Mouse (Mus musculus) ES-Bruce4 (cell line): Measurements from ENCODE around the gene E430018J23Rik.

ENCODE experiments used
- CTCF ChIP-seq: IDR thresholded peaks from one replicate; pipeline ENCODE4 v1.8.1; 2011; ENCODE audit warnings: low read depth, low read length
- POLR2A ChIP-seq: IDR thresholded peaks from one replicate; pipeline ENCODE4 v1.8.1; 2011; ENCODE audit warnings: low read length; ENCODE audit not compliant: insufficient read depth

DNA sequence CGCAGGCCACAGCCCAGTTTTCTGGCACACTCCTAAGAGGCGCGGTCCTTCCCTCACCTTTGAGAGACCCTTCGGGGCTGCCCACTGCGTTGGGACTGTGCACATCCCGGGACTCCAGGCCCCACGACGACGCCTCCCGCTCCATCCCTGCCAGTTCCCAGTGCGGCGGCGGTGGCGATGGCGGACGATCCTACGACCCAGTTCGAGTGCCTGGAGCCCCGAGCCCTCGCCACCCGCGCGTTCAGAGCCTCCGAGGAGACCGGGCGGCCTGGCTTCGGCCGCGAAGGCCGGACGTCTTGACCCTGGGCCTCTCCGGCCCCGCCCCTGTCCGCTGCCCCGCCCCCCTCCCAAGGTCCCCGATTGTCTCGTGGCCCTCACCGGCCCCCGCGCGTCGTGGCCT is 48.3 kb downstream of the E430018J23Rik start:
- TF ChIP-seq POLR2A (no peak), CTCF (no peak)
